Mouse (Mus musculus): ENCODE data around the gene Atg4d. TPM values are rescaled to one million over a fixed set of nuclear protein-coding genes. Genes with fewer than 3 reads are reported as not detected.
"Not testable (repeated sequence)": the region's sequence is repeated elsewhere in the genome, so short reads cannot be mapped to it uniquely, and the experiment has no call there.

The Atg4d gene
- polyA plus RNA-seq, 1 experiment = 40.3 TPM

GRCm38 (mm10) chr9:21249629-21250508, 15.2 kb upstream of the Atg4d start:
- Histone ChIP-seq H3K4me1 (ENCODE audit: control insufficient read depth, insufficient read depth, low read length) (no peaks in the 10 kb centered on the region), H3K4me3 (ENCODE audit: insufficient read depth, low read length) (no peak overlapping the region), H3K27ac (ENCODE audit: insufficient read depth, low read length) (0 out of 2 replicates have a peak overlapping the region, but pooled peaks have one; percentile 52)
- TF ChIP-seq CTCF (IDR thresholded peaks at IDR 0.05; ENCODE audit: extremely low read depth, insufficient read depth, low read length) = no peak
- TF ChIP-seq POLR2A (IDR thresholded peaks at IDR 0.05; ENCODE audit: extremely low read depth, insufficient read depth, low read length) = no peak

GRCm38 (mm10) chr9:21250509-21250908, 14.6 kb upstream of the Atg4d start:
- Histone ChIP-seq H3K27ac (ENCODE audit: insufficient read depth, low read length) (no peak overlapping the region), H3K4me1 (ENCODE audit: control insufficient read depth, insufficient read depth, low read length) (no peaks in the 10 kb centered on the region), H3K4me3 (ENCODE audit: insufficient read depth, low read length) (no peak overlapping the region)
- TF ChIP-seq POLR2A (IDR thresholded peaks at IDR 0.05; ENCODE audit: extremely low read depth, insufficient read depth, low read length) (no peak), CTCF (IDR thresholded peaks at IDR 0.05; ENCODE audit: extremely low read depth, insufficient read depth, low read length) (no peak)

DNA sequence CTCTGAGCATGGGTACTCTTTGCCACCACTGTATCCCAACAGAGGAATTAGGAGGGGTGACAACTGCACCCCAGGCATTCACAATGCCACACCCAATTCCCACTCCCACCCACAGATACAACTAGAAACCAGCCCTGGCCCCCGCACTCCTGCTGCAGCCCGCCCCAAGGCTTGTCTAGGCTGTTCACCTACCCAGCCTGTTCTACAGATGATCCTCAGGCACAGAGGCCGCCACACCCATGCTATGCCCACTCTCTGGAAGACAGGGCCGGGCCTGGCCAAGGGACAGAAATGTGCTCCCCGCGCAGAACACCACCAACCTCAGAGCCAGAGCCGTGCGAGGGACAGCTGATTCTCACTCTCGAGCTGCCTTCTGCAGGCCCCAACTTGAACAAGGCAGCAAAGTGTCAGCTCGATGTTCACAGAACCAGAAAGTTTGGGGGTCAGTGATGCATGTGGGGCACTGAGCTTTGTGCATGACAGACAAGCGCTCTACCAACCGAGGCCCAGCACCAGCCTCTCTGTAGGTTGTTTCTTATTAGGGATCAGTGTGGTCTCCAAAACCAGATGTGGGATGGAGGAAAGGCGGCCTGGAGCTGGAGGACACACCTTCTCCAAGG, 13.9 kb upstream of the Atg4d start:
- H3K4me3 ChIP-seq (ENCODE audit: insufficient read depth, low read length) = no peak overlapping the region
- TF ChIP-seq POLR2A (IDR thresholded peaks at IDR 0.05; ENCODE audit: extremely low read depth, insufficient read depth, low read length) = no peak
- TF ChIP-seq CTCF (IDR thresholded peaks at IDR 0.05; ENCODE audit: extremely low read depth, insufficient read depth, low read length) = no peak
- no peak overlapping the region for H3K27ac ChIP-seq (ENCODE audit: insufficient read depth, low read length)
- no peaks in the 10 kb centered on the region for H3K4me1 ChIP-seq (ENCODE audit: control insufficient read depth, insufficient read depth, low read length)

- no peak overlapping the region for H3K4me3 ChIP-seq (ENCODE audit: insufficient read depth, low read length)
- no peak overlapping the region for H3K27ac ChIP-seq (ENCODE audit: insufficient read depth, low read length)
- H3K4me1 ChIP-seq (ENCODE audit: control insufficient read depth, insufficient read depth, low read length) = no peaks in the 10 kb centered on the region
- no peak for TF ChIP-seq CTCF (IDR thresholded peaks at IDR 0.05; ENCODE audit: extremely low read depth, insufficient read depth, low read length)
- no peak for TF ChIP-seq POLR2A (IDR thresholded peaks at IDR 0.05; ENCODE audit: extremely low read depth, insufficient read depth, low read length)
Measured at GRCm38 (mm10) chr9:21254690-21255089, 10.4 kb upstream of the Atg4d start.

DNA sequence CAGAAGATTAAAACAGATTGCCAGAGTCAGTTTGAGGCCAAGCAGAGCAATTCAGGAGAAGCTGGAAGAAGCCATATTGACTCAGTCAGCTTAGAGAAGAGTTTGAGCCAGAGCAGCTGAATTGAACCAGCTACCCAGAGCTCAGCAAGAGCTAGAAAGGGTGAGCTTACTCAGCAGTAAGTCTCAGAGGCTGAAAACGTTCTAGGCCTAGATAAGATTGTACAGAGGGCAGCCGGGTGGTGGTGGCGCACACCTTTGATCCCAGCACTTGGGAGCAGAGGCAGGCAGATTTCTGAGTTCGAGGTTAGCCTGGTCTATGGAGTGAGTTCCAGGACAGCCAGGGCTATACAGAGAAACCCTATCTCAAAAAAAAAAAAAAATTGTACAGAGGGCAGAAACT, 8.7 kb upstream of the Atg4d start:
- H3K4me1 ChIP-seq (ENCODE audit: control insufficient read depth, insufficient read depth, low read length); H3K27ac ChIP-seq (ENCODE audit: insufficient read depth, low read length); H3K4me3 ChIP-seq (ENCODE audit: insufficient read depth, low read length): not testable (repeated sequence)

- Histone ChIP-seq H3K4me3 (ENCODE audit: insufficient read depth, low read length) (no peak overlapping the region), H3K4me1 (ENCODE audit: control insufficient read depth, insufficient read depth, low read length) (no peaks in the 10 kb centered on the region), H3K27ac (ENCODE audit: insufficient read depth, low read length) (no peak overlapping the region)
- TF ChIP-seq CTCF (IDR thresholded peaks at IDR 0.05; ENCODE audit: extremely low read depth, insufficient read depth, low read length) (no peak), POLR2A (IDR thresholded peaks at IDR 0.05; ENCODE audit: extremely low read depth, insufficient read depth, low read length) (no peak)
Measured at GRCm38 (mm10) chr9:21260491-21261040, 4.5 kb upstream of the Atg4d start.

DNA sequence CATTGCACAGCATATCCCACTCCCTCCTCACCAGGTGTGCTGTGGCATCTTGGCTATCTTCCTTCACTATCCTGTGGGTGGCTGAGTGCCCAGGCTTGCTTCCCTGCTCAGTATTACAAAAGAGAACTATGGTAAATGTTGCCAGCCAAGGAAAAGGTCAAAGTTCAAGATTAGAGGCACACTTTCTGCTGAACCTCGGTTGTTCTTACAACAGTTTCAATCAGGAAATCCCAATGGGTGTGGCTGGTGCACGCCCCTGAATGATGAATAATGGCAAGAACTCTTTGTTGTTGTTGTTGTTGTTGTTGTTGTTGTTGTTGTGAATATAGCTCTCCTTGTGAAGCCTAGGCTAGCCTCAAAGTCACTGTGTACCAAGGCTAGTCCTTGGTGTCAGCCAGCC, 3.3 kb upstream of the Atg4d start:
- no peak overlapping the region for H3K4me3 ChIP-seq (ENCODE audit: insufficient read depth, low read length)
- TF ChIP-seq CTCF (IDR thresholded peaks at IDR 0.05; ENCODE audit: extremely low read depth, insufficient read depth, low read length) (no peak), POLR2A (IDR thresholded peaks at IDR 0.05; ENCODE audit: extremely low read depth, insufficient read depth, low read length) (no peak)
- H3K4me1 ChIP-seq (ENCODE audit: control insufficient read depth, insufficient read depth, low read length) = peaks cover 3% of the 10 kb centered on the region; the same call in 1 of the 2 replicates
- H3K27ac ChIP-seq (ENCODE audit: insufficient read depth, low read length) = no peak overlapping the region

- Histone ChIP-seq H3K4me3 (ENCODE audit: insufficient read depth, low read length) (peak overlapping the region; percentile 55), H3K4me1 (ENCODE audit: control insufficient read depth, insufficient read depth, low read length) (peaks cover 3% of the 10 kb centered on the region; the same call in 1 of the 2 replicates), H3K27ac (ENCODE audit: insufficient read depth, low read length) (no peak overlapping the region)
- TF ChIP-seq POLR2A (IDR thresholded peaks at IDR 0.05; ENCODE audit: extremely low read depth, insufficient read depth, low read length) (no peak), CTCF (IDR thresholded peaks at IDR 0.05; ENCODE audit: extremely low read depth, insufficient read depth, low read length) (no peak)
Measured at GRCm38 (mm10) chr9:21264272-21264999, 657 bp upstream of the Atg4d start.

GRCm38 (mm10) chr9:21265611-21266010, 518 bp downstream of the Atg4d start:
- peak overlapping the region; percentile 55 for H3K4me3 ChIP-seq (ENCODE audit: insufficient read depth, low read length)
- no peak overlapping the region for H3K27ac ChIP-seq (ENCODE audit: insufficient read depth, low read length)
- peaks cover 3% of the 10 kb centered on the region; the same call in 1 of the 2 replicates for H3K4me1 ChIP-seq (ENCODE audit: control insufficient read depth, insufficient read depth, low read length)
- TF ChIP-seq POLR2A (IDR thresholded peaks at IDR 0.05; ENCODE audit: extremely low read depth, insufficient read depth, low read length) (no peak), CTCF (IDR thresholded peaks at IDR 0.05; ENCODE audit: extremely low read depth, insufficient read depth, low read length) (no peak)
